Mouse (Mus musculus): ENCODE data around the gene Chst14.

Chst14 gene

DNA sequence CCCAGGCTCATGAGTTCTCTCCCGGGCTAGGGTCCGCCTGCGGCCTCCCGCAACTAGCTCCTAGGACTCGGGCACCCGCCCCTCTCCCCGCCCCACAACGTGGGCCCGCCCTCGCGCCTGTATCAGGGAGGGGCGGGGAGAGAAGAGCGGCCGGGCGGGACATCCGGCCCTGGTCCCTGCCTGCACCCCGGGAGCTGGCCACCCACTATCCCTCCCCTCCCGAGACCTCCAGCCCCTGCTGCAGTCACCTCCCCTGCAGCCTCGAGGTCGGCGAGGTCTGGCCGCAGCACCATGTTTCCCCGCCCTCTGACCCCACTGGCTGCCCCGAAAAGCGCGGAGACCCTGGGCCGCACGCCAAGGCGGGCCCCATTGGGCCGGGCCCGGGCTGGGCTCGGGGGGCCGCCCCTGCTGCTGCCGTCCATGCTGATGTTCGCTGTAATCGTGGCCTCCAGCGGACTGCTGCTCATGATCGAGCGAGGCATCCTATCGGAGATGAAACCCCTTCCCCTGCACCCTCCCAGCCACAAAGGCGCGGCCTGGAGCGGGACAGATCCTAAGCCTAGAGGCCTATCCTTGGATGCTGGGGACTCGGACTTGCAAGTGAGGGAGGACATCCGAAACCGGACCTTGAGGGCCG, at the start of gene Chst14:
TSS of gene Chst14 (plus strand) at position 136 of the 637 bp plus-strand sequence.
- peak; percentile 77 to 83 for DNase-seq

- DNase-seq, result no peak
These were observed 45.3 kb upstream of the Chst14 start for GRCm38 (mm10) chr2:118881019-118881418.

GRCm38 (mm10) chr2:118881956-118882355, 44.3 kb upstream of the Chst14 start:
- no peak for DNase-seq

- DNase-seq, result peak; percentile 82 to 86
These were observed 43.2 kb upstream of the Chst14 start for GRCm38 (mm10) chr2:118882840-118883679.

DNA sequence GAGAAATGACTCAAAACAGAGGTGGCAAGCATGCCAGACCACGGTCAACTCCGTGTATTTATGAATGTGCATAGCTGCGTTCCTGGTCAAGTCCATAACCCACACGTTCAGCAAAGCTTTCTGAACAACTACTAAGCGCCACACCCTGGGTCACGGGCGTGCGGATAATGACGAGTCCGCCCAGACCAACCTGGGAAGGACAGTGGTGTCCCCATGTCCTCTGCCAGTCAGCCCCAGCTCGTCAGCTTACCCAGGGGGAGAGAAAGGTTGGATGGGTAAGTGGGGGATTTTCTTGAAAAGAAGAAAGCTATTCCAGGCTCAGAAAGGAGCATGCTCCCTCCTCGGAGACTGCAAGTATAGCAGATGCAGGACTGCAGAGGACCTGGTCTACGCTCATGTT, 38.9 kb upstream of the Chst14 start:
- no peak for DNase-seq

- peak; percentile 42 to 46 for DNase-seq
These were observed 38.3 kb upstream of the Chst14 start for GRCm38 (mm10) chr2:118887845-118888548.

DNA sequence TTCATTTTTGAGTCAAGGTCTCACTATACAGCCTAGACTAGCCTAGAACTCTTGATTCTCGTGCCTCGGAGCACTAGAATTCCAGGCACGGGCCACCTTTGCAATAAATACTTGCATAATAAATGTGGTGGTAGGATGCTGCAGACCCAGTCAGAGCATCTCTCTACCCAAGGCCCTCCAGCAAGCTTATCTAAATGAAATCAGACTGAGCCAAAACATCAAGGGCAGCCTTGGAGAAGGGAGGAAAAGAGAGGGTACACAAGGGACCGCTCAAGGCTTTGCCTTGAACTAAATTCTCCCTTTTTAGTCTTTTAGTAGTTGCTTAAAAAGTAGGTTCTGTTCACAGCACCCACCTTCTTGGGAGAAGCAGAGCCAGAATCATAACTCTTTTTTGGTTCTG, 35.1 kb upstream of the Chst14 start:
- no peak for DNase-seq

DNA sequence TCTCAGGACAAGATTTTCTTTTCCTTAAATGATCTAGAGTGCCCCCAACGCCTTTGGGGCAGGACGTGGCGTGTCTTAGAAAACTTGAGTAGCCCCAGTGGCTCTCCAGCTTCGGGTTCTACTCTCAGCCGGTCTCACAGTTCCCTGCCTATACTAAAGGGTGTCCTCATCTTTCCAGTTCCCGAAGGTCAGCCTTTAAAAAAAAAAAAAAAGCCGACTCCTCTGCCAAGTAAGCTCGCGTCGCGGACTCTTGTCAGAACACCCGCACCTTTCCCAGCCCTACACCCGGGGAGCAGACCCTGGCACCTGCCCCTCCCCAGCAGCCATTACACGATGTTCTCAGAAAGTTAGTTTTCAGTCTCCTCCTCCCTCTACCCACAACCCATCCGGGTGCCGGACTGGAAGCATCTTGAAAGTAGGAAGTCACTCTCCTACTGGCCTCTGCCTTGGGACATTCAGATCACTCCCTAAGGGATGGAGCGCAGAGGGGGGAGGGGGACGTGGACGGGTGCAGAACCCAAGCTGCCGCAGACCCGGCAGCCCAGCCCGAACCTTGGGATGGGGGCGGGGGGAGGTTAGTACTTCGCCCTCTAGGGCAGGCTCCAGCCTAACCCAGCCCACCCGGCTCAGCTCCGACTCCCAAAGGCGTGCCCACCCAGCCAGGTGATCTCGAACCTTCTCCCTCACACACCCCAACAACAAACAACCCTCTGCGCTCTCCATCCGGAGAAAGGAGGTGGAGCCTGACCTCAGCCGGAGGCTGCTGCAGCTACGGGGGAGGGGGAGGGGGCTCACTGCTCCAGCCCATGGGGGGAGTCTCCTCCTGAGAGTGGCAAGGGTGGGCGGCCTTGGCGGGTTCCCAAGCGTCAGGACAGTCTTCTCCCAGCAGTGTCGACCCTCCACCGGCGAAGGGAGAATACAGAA, 30.0 kb upstream of the Chst14 start:
- DNase-seq, result peak; percentile 49 to 62

GRCm38 (mm10) chr2:118896914-118897291, 29.4 kb upstream of the Chst14 start:
- DNase-seq, result no peak

DNA sequence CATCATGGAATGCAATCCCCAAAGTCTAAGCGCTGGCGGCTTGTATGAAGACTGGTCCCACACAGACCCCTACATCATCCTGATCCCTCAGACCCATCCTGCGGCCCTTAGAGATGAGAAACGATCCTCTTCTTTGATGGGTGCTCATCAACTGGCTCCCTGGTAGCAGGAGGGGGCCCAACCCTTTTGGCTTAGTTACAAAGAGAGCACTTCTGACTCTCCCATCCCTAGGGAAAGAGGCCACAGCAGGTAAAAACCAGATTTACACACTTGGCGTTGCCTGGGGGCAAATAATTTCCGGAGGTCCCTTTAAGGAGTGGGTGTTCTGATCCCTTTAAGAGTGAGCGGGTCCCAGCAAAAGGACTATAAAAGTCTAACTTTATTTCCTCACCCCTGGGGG, 28.9 kb upstream of the Chst14 start:
- DNase-seq, result no peak

- no peak for DNase-seq
These were observed 28.5 kb upstream of the Chst14 start for GRCm38 (mm10) chr2:118897808-118898207.

DNA sequence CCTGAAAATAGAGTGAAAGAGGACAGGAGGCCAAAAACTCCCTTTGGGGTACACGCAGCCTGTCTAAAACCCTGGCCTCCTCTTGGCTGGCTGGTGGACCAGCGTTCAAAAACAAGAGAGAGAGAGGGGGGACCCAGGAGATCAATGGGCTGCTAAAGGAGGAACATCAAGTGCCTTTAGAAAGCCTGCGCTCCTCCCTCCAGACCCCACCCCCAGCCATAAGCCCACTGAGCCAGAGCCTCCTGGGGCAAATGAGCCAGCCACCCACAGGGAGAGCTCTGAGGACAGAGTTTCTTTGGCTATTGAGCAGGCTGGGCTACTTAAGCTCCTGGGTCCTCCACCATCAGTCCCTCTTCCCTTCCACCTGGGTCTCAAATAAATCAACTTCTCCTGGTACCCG, 27.5 kb upstream of the Chst14 start:
- no peak for DNase-seq

- no peak for DNase-seq
These were observed 27.0 kb upstream of the Chst14 start for GRCm38 (mm10) chr2:118899306-118899705.

- DNase-seq, result peak; percentile 49 to 66
These were observed 26.1 kb upstream of the Chst14 start, which contains the start of gene Bahd1 for GRCm38 (mm10) chr2:118899981-118900825. TSS of gene Bahd1 (plus strand) at chr2:118900377.

DNA sequence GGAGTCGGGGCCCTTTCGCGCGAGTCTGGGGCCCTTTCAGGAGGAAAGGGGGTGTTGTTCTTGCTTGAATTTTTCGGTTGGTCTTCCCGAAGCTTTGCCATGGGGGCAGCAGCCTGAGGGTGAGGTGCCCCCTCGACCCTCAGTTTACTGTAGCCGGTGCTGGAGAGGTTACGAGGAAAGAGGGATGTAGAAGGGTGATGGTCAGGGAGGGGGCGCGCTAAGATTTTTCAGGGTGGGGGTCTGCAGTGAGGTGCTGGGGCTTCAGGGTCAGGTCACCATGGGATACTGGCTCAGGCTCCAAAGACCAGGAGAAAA, 25.5 kb upstream of the Chst14 start:
- no peak for DNase-seq

- peak; percentile 98 to 99 for DNase-seq
These were observed 24.9 kb upstream of the Chst14 start for GRCm38 (mm10) chr2:118901175-118902031.

DNA sequence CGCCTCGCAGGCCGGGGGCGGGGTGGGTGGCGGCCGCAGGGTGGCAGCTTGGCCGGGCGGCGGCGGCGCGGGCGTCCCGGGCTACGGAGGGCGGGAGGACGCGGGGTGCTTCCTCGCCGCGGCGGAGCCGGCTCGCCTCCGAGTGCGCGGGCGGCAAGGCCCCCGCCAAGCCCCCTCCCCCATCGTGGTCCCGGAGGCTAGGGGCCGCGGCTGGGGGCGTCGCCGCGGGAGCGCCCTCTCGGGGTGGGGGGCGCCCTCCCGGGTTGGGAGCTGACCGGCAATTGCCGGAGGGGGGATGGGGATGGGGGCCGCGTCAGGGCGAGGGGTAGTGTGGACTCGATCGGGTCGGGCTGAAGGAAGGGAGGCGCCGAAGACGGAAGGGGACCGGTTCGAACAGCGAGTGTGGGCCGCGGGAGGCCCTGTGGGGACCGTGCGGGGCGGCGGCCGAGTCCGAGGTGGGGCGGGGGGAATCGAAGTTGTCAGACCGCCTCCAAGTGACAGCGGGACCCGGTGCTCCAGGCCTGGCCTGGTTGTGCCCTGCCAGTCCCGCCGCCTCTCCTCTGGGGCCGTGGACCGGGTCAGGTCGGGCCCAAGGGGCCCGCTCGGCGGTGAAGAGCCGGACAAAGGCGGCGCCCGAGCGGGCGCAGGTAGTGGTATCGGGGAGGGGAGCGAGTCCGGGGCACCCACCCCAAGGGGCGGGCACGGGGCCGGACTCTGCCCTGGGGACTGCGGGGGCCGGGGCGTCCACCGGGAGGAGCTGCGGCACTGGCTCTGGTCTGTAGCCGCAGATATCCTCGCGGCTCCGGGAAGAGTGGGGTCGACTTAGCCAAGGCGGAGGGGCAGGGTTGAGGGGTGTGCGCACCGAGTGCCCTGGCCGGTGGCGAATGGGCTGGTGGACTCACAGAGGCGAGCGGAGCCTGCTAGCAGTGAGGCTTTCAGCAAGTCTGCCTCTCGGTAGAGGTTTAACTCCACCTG, 24.0 kb upstream of the Chst14 start:
- peak; percentile 65 to 74 for DNase-seq

DNA sequence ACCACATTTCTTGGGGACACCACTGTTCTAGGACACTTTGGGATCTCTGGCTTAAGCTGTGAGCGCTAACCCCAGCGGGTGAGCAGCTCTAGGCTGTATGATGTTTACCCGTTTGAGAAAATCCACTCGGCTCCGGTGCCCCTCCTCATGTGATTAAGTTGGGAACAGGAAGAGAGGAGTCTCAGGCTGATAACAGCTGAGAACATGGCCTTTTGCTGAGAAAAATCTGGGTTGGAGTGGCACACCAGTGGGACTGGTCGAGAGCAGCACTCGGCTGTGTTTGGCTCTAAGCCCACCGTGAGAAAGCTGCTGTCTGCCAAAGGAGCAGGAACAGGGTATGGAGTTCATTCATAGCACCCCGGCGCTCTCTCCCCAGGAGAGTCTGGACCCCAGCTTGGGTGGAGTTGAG, 23.0 kb upstream of the Chst14 start:
- DNase-seq, result no peak

DNA sequence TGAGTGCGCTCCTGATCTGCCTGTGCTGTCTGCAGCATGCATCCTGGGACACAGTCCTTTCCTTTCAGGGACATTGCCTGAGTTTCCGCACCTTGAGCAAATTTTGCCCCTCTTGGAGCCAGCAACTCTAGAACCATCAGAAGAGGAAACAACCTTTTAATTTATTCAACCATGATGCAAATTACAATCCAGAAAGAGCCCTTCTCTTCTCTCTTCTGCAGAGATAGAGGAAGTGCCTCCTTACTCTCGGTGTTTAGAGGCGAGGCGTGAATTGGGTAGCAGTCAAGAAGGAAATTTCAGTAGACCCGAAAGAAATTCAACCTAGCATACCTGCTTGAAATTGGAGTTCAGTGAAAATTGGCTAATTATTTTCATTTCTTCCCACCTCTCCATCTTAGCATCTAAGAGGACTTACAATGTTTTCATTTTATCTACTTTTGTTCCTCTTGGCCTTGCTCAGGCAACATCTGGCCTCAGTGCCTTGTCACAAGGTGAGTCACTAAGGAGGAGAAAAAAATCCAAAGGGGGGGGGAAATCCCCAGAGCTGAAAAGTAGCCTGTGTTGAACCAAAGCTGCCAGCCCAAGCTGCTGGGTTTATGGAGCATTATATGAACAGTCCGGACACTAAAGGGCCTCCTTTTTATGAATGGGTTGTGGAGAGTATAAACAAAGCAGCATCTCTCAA, 20.7 kb upstream of the Chst14 start:
- DNase-seq, result no peak
